8 mouse cellular contexts compared by ENCODE assay signal in the genomic region with DNA sequence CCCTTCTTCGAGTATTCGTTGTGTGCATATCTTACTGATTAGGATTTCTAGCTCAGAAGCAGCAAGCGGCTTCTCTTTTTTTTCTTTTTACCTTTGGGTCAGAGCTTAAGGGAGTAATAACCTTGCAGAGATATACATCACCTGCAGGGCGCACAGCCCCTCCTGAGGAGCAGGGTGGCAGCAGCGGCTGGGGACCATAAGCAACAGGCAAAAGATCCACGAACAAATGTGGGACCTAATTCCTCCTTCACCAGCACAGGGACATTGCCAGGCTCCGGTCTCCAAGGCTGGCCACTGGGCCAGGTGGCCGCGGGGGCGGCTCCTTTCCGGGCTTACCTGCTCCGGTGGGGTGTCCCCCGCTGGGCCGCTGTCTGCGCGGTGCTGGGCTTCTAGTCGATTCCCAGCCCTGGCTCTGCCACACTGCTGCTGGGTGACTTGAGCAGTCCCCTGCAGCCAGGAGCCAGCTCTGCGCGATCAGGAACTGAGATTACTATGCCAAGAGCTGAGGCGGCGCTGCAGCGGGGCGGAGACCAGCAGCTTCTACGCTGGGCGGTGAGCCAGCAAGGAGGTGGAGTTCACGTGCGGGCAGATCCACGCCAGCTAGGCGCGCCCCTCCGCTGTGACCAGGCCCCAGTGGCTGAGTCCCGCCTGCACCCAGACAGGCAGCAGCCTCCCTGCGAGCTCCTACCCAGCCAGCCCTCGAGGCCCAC. TPM values are rescaled to one million over a fixed set of nuclear protein-coding genes. Genes with fewer than 3 reads are reported as not detected.
DNase-seq lines count a peak whose midpoint lies in the region; ATAC-seq and TF ChIP-seq lines count a peak whose summit lies in the region.

A gene (minus strand): TSS at position 471 of the 710 bp plus-strand sequence.

- 7% methylated on average over 34 of the region's 34 CpGs for WGBS in forebrain, embryonic 15.5 days
- WGBS in liver, embryonic 16.5 days (ENCODE audit: insufficient replicate concordance): 5% methylated on average over 34 of the region's 34 CpGs
- 9% methylated on average over 34 of the region's 34 CpGs for WGBS in neural tube, embryonic 12.5 days
- WGBS in stomach, embryonic 16.5 days: 5% methylated on average over 34 of the region's 34 CpGs

- peak within 1 kb of the TSS; percentile 80 for H3K4me2 ChIP-seq in forebrain, embryonic 15.5 days (replicated peaks)
- H3K4me2 ChIP-seq in liver, embryonic 16.5 days (ENCODE audit: low read depth, low read length): peak within 1 kb of the TSS; percentile 62
- peak within 1 kb of the TSS; percentile 93 for H3K4me2 ChIP-seq in neural tube, embryonic 12.5 days (replicated peaks)
- H3K4me2 ChIP-seq in stomach, embryonic 16.5 days (ENCODE audit: low read depth, low read length): peak within 1 kb of the TSS; percentile 69

- H3K36me3 ChIP-seq in E14TG2a.4 (ENCODE audit: insufficient read depth, low read length): no peaks in the 10 kb centered on the region
- H3K36me3 ChIP-seq in forebrain, embryonic 15.5 days: no peaks in the 10 kb centered on the region
- no peaks in the 10 kb centered on the region for H3K36me3 ChIP-seq in liver, embryonic 16.5 days (ENCODE audit: control insufficient read depth, insufficient read depth)
- no peaks in the 10 kb centered on the region for H3K36me3 ChIP-seq in neural tube, embryonic 12.5 days
- H3K36me3 ChIP-seq in stomach, embryonic 16.5 days (ENCODE audit: control insufficient read depth, insufficient read depth, low read length): no peaks in the 10 kb centered on the region

- peak; percentile 96 for ATAC-seq in forebrain, embryonic 15.5 days (replicated peaks)
- peak; percentile 80 for ATAC-seq in liver, embryonic 16.5 days (ENCODE audit: low read depth)
- ATAC-seq in neural tube, embryonic 12.5 days (ENCODE audit: low FRiP score, low read depth): peak; percentile 90
- ATAC-seq in stomach, embryonic 16.5 days (ENCODE audit: insufficient read depth, low FRiP score): peak; percentile 95

- no peaks in the 10 kb centered on the region for H3K9me3 ChIP-seq in E14TG2a.4 (ENCODE audit: low read length)
- no peaks in the 10 kb centered on the region for H3K9me3 ChIP-seq in forebrain, embryonic 15.5 days
- H3K9me3 ChIP-seq in liver, embryonic 16.5 days (replicated peaks; ENCODE audit: control insufficient read depth, low read length): no peaks in the 10 kb centered on the region
- H3K9me3 ChIP-seq in neural tube, embryonic 12.5 days: no peaks in the 10 kb centered on the region
- H3K9me3 ChIP-seq in stomach, embryonic 16.5 days (replicated peaks; ENCODE audit: control insufficient read depth, low read length): no peaks in the 10 kb centered on the region

- peak within 1 kb of the TSS; percentile 69 for H3K9ac ChIP-seq in forebrain, embryonic 15.5 days (replicated peaks)
- peak within 1 kb of the TSS; percentile 52 for H3K9ac ChIP-seq in liver, embryonic 16.5 days (ENCODE audit: low read depth, low read length)
- peak within 1 kb of the TSS; percentile 54 for H3K9ac ChIP-seq in neural tube, embryonic 12.5 days
- H3K9ac ChIP-seq in stomach, embryonic 16.5 days (ENCODE audit: low read length): peak within 1 kb of the TSS; percentile 78

- 0 out of 2 replicates have a peak, but pooled peaks cover 5% of the 10 kb centered on the region for H3K4me1 ChIP-seq in E14TG2a.4 (replicated peaks; ENCODE audit: low read depth, low read length)
- H3K4me1 ChIP-seq in forebrain, embryonic 15.5 days: peaks cover 12% of the 10 kb centered on the region
- H3K4me1 ChIP-seq in liver, embryonic 16.5 days (ENCODE audit: control insufficient read depth, low read depth, low read length): no peaks in the 10 kb centered on the region; the same call in 1 of the 2 replicates
- H3K4me1 ChIP-seq in neural tube, embryonic 12.5 days: no peaks in the 10 kb centered on the region
- no peaks in the 10 kb centered on the region for H3K4me1 ChIP-seq in stomach, embryonic 16.5 days (ENCODE audit: control insufficient read depth, insufficient read depth, low read length)

- peak within 1 kb of the TSS; percentile 69 for H3K27ac ChIP-seq in forebrain, embryonic 15.5 days (replicated peaks)
- H3K27ac ChIP-seq in liver, embryonic 16.5 days (ENCODE audit: low read length): no peak within 1 kb of the TSS
- no peak within 1 kb of the TSS for H3K27ac ChIP-seq in neural tube, embryonic 12.5 days
- H3K27ac ChIP-seq in stomach, embryonic 16.5 days (ENCODE audit: low read length): peak within 1 kb of the TSS; percentile 86

- intact Hi-C loops in heart, postnatal 14 days (cut with DNase I): no loop called here

- peak; percentile 94 for DNase-seq in cerebellum, adult 18-20 months
- DNase-seq in heart, postnatal 14 days: peak; percentile 79 to 80
- peak; percentile 89 to 94 for DNase-seq in kidney, postnatal 4 days

- H3K4me3 ChIP-seq in E14TG2a.4 (replicated peaks; ENCODE audit: low read length): peak within 1 kb of the TSS; percentile 78
- H3K4me3 ChIP-seq in forebrain, embryonic 15.5 days: peak within 1 kb of the TSS; percentile 44
- peak within 1 kb of the TSS; percentile 51 for H3K4me3 ChIP-seq in liver, embryonic 16.5 days (ENCODE audit: low read depth, low read length)
- H3K4me3 ChIP-seq in neural tube, embryonic 12.5 days: peak within 1 kb of the TSS; percentile 45
- H3K4me3 ChIP-seq in stomach, embryonic 16.5 days (replicated peaks; ENCODE audit: low read length): peak within 1 kb of the TSS; percentile 55

- TF ChIP-seq CTCF in E14TG2a.4 (conservative IDR thresholded peaks at IDR 0.05; ENCODE audit: low read length): no peak

- H3K27me3 ChIP-seq in E14TG2a.4 (ENCODE audit: insufficient read depth, low read length): peaks cover 22% of the 10 kb centered on the region
- H3K27me3 ChIP-seq in forebrain, embryonic 15.5 days: no peaks in the 10 kb centered on the region
- no peaks in the 10 kb centered on the region for H3K27me3 ChIP-seq in liver, embryonic 16.5 days (ENCODE audit: control insufficient read depth, insufficient read depth, low read depth, low read length)
- no peaks in the 10 kb centered on the region; the same call in 1 of the 2 replicates for H3K27me3 ChIP-seq in neural tube, embryonic 12.5 days (replicated peaks)
- H3K27me3 ChIP-seq in stomach, embryonic 16.5 days (ENCODE audit: control insufficient read depth, insufficient read depth, low read length): no peaks in the 10 kb centered on the region

RNA-seq across cellular contexts. Expression of the gene that starts here (rescaled TPM):
- polyA plus RNA-seq in forebrain, embryonic 15.5 days (2015; fragmentation: Nextera tagmentation; extraction: Ambion mirVana): 2.7 TPM in 2 replicates
- under 1 TPM; 0.46 to 0.57 TPM for total RNA-seq in heart, postnatal 14 days (2021)
- polyA plus RNA-seq in liver, embryonic 16.5 days (2015; fragmentation: Nextera tagmentation; extraction: Ambion mirVana): 0.23 and 0.37 TPM in 2 replicates
- polyA plus RNA-seq in neural tube, embryonic 12.5 days (2016; fragmentation: Nextera tagmentation; extraction: Ambion mirVana): 0.29 and 0.49 TPM in 2 replicates
- 4.4 and 4.6 TPM in 2 replicates for polyA plus RNA-seq in stomach, embryonic 16.5 days (2015; fragmentation: Nextera tagmentation; extraction: Ambion mirVana)

Comparison
In these comparisons a context has a peak if more than half of its experiments do, and no peak if none do; other contexts are left out.
1. Peak in DNase-seq in heart, postnatal 14 days; RNA of the gene not detected or under 1 TPM.
2. Peak in ATAC-seq, H3K4me3 ChIP-seq, H3K9ac ChIP-seq and H3K4me2 ChIP-seq in liver, embryonic 16.5 days; RNA of the gene not detected or under 1 TPM.
3. Peak in ATAC-seq, H3K4me3 ChIP-seq, H3K9ac ChIP-seq and H3K4me2 ChIP-seq in neural tube, embryonic 12.5 days; RNA of the gene not detected or under 1 TPM.
4. H3K27ac ChIP-seq: peak in forebrain, embryonic 15.5 days (single experiment) and stomach, embryonic 16.5 days (single experiment); none in liver, embryonic 16.5 days (single experiment) and neural tube, embryonic 12.5 days (single experiment).
5. Peak in every context shown above with its lines, with median percentiles within 50 percentile points of each other: H3K4me3 ChIP-seq, DNase-seq, ATAC-seq, H3K4me2 ChIP-seq and H3K9ac ChIP-seq.